Mouse (Mus musculus) bone marrow macrophage, adult 2 months (primary cell): ENCODE measurements around the gene Ldah.

Experiments used
- CTCF ChIP-seq: IDR thresholded peaks from 2 replicates; pipeline ENCODE4 v1.5.1; 2012; ENCODE audit warnings: low read depth, mild to moderate bottlenecking, low read length, moderate library complexity
- POLR2A ChIP-seq: IDR thresholded peaks from 2 replicates; pipeline ENCODE4 v1.6.1; 2012; ENCODE audit warnings: mild to moderate bottlenecking, low read depth, low read length, borderline replicate concordance

- TF ChIP-seq CTCF (no peak), POLR2A (no peak)
Observed at GRCm38 (mm10) chr12:8289099-8289498, 81.2 kb downstream of the Ldah start.
